ENCODE assay signal across 8 mouse cellular contexts in the genomic region with DNA sequence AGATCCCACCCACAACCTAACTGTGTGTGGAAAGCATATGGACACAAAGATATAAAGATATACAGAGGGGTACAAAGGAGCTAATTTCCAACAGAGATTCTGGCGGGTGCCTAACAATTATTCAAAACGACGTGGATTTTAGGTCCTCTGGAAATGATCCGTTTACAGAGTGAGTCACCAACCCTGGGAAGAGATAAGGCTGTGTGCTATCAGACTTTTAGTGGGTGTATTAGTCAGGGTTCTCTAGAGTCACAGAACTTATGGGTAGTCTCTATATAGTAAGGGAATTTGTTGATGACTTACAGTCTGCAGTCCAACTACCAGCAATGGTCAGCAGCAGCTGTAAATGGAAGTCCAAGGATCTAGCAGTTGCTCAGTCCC. TPM values are rescaled to one million over a fixed set of nuclear protein-coding genes. Genes with fewer than 3 reads are reported as not detected.
DNase-seq lines count a peak whose midpoint lies in the region; ATAC-seq and TF ChIP-seq lines count a peak whose summit lies in the region.
"Not testable (repeated sequence)": the region's sequence is repeated elsewhere in the genome, so short reads cannot be mapped to it uniquely, and the experiment has no call there.
"Had no signal": no experiment of that assay in that cellular context is flagged by ENCODE, and none has a peak within 500 bp of the region (broad histone marks: within the 10 kb centered on the region; RNA-seq: fewer than 3 reads in every experiment).

No protein-coding gene starts in this region.

- TF ChIP-seq POLR2A in MEL (IDR thresholded peaks at IDR 0.05; ENCODE audit: control insufficient read depth in 1 of 2, insufficient read depth in 1 of 2, low read depth in 1 of 2, low read length in 2 of 2, poor library complexity in 1 of 2); olfactory bulb, adult 2 months (IDR thresholded peaks at IDR 0.05; ENCODE audit: insufficient read depth, low read depth, low read length): not testable (repeated sequence)

- H3K27me3 ChIP-seq in MEL (ENCODE audit: control insufficient read depth in 1 of 2, insufficient read depth in 2 of 2, low read length in 2 of 2); intestine, embryonic 14.5 days (replicated peaks; ENCODE audit: control insufficient read depth, insufficient read depth, low read length); intestine, embryonic 16.5 days (replicated peaks; ENCODE audit: control insufficient read depth, insufficient read depth, low read length); stomach, embryonic 14.5 days (ENCODE audit: control insufficient read depth, insufficient read depth, low read length); stomach, embryonic 16.5 days (ENCODE audit: control insufficient read depth, insufficient read depth, low read length): not testable (repeated sequence)

- not testable (repeated sequence) for TF ChIP-seq RAD21 in MEL (IDR thresholded peaks at IDR 0.05; ENCODE audit: low read depth, low read length)

- peak overlapping the region in 1 of 2 experiments; percentile 42; a peak in 1 of 4 replicates for H3K4me3 ChIP-seq in MEL (ENCODE audit: control insufficient read depth in 1 of 2, insufficient read depth in 1 of 2, low read depth in 2 of 2, low read length in 2 of 2)
- H3K4me3 ChIP-seq in intestine, embryonic 14.5 days (ENCODE audit: low read depth, low read length); intestine, embryonic 16.5 days (ENCODE audit: low read length); layer of hippocampus, adult 2 months; olfactory bulb, adult 2 months (ENCODE audit: insufficient read depth, low read depth, low read length); stomach, embryonic 14.5 days (ENCODE audit: low read depth, low read length); stomach, embryonic 16.5 days (replicated peaks; ENCODE audit: low read length): not testable (repeated sequence)

- H3K4me2 ChIP-seq in intestine, embryonic 14.5 days (ENCODE audit: low read length); intestine, embryonic 16.5 days (ENCODE audit: low read depth, low read length); stomach, embryonic 14.5 days (replicated peaks; ENCODE audit: low read depth, low read length); stomach, embryonic 16.5 days (ENCODE audit: low read depth, low read length): not testable (repeated sequence)

- H3K36me3 ChIP-seq in MEL (ENCODE audit: control insufficient read depth in 1 of 2, insufficient read depth in 2 of 2, low read length in 2 of 2): peaks cover 0 to 14% of the 10 kb centered on the region in 2 experiments; a peak in 2 of 4 replicates
- H3K36me3 ChIP-seq in intestine, embryonic 14.5 days (ENCODE audit: control insufficient read depth, insufficient read depth, low read length); intestine, embryonic 16.5 days (ENCODE audit: control insufficient read depth, insufficient read depth, low read length); stomach, embryonic 14.5 days (ENCODE audit: control insufficient read depth, insufficient read depth, low read length); stomach, embryonic 16.5 days (ENCODE audit: control insufficient read depth, insufficient read depth, low read length): not testable (repeated sequence)

- TF ChIP-seq EP300 in MEL (IDR thresholded peaks at IDR 0.05; ENCODE audit: low read depth in 1 of 2, low read length in 2 of 2): peak; percentile 65 to 85

- H3K4me1 ChIP-seq in MEL (ENCODE audit: control insufficient read depth in 1 of 2, insufficient read depth in 2 of 2, low read length in 2 of 2): peaks cover 8 to 26% of the 10 kb centered on the region in 2 experiments
- H3K4me1 ChIP-seq in intestine, embryonic 14.5 days (replicated peaks; ENCODE audit: control insufficient read depth, insufficient read depth, low read length); intestine, embryonic 16.5 days (ENCODE audit: control insufficient read depth, insufficient read depth, low read length); stomach, embryonic 14.5 days (ENCODE audit: control insufficient read depth, insufficient read depth, low read length); stomach, embryonic 16.5 days (ENCODE audit: control insufficient read depth, insufficient read depth, low read length): not testable (repeated sequence)
- H3K4me1 ChIP-seq in olfactory bulb, adult 2 months (ENCODE audit: control insufficient read depth, insufficient read depth, low read length): peaks cover 48% of the 10 kb centered on the region

- H3K9ac ChIP-seq in MEL (ENCODE audit: control insufficient read depth, low read depth, low read length, poor library complexity, severe bottlenecking); intestine, embryonic 14.5 days (ENCODE audit: low read length); intestine, embryonic 16.5 days (ENCODE audit: low read depth, low read length); stomach, embryonic 14.5 days (replicated peaks; ENCODE audit: low read depth, low read length); stomach, embryonic 16.5 days (ENCODE audit: low read length): not testable (repeated sequence)

- DNase-seq in MEL (ENCODE audit: low read depth, low spot score): peak; percentile 62
- not testable (repeated sequence) for DNase-seq in intestine, embryonic 14.5 days (ENCODE audit: low spot score); layer of hippocampus, adult 2 months (ENCODE audit: low spot score in 2 of 2)

- 0 out of 2 replicates have a peak, but pooled peaks have one; percentile 47 for ATAC-seq in intestine, embryonic 14.5 days (replicated peaks; ENCODE audit: low FRiP score, low TSS enrichment, low read depth)
- peak; percentile 92 for ATAC-seq in intestine, embryonic 16.5 days
- peak; percentile 65; the same call in 1 of the 2 replicates for ATAC-seq in stomach, embryonic 14.5 days (ENCODE audit: insufficient number of reproducible peaks, insufficient read depth, low FRiP score, low read depth)
- peak; percentile 81; the same call in 1 of the 2 replicates for ATAC-seq in stomach, embryonic 16.5 days (ENCODE audit: insufficient read depth, low FRiP score)

- H3K9me3 ChIP-seq in MEL (replicated peaks; ENCODE audit: insufficient read depth, low read length); intestine, embryonic 14.5 days (ENCODE audit: control insufficient read depth, low read length); intestine, embryonic 16.5 days (ENCODE audit: control insufficient read depth, low read length); stomach, embryonic 14.5 days (ENCODE audit: control insufficient read depth, low read depth, low read length); stomach, embryonic 16.5 days (replicated peaks; ENCODE audit: control insufficient read depth, low read length): not testable (repeated sequence)

- not testable (repeated sequence) for TF ChIP-seq CTCF in MEL (IDR thresholded peaks at IDR 0.05 in 2 of 3, conservative IDR thresholded peaks at IDR 0.05 in 1 of 3; ENCODE audit: control insufficient read depth in 1 of 3, insufficient read depth in 1 of 3, low read depth in 2 of 3, low read length in 3 of 3, poor library complexity in 1 of 3, severe bottlenecking in 1 of 3); layer of hippocampus, adult 2 months (conservative IDR thresholded peaks at IDR 0.05); olfactory bulb, adult 2 months (IDR thresholded peaks at IDR 0.05; ENCODE audit: insufficient read depth, low read depth, low read length)

- peak overlapping the region; percentile 24 for H3K27ac ChIP-seq in MEL (ENCODE audit: control insufficient read depth, low read depth, low read length)
- not testable (repeated sequence) for H3K27ac ChIP-seq in intestine, embryonic 14.5 days (ENCODE audit: low read depth); stomach, embryonic 14.5 days (ENCODE audit: low read length)
- H3K27ac ChIP-seq in intestine, embryonic 16.5 days (ENCODE audit: low read length): peak overlapping the region; percentile 26
- peak overlapping the region; percentile 99 for H3K27ac ChIP-seq in layer of hippocampus, adult 2 months
- H3K27ac ChIP-seq in olfactory bulb, adult 2 months (ENCODE audit: insufficient read depth, low read depth, low read length): peak overlapping the region; percentile 31; the same call in 1 of the 2 replicates
- peak overlapping the region; percentile 54 for H3K27ac ChIP-seq in stomach, embryonic 16.5 days (ENCODE audit: low read length)

- 52% methylated on average over 4 of the region's 4 CpGs for WGBS in intestine, embryonic 14.5 days
- 46% methylated on average over 4 of the region's 4 CpGs for WGBS in intestine, embryonic 16.5 days
- 39% methylated on average over 4 of the region's 4 CpGs for WGBS in olfactory bulb, adult 2 months
- 49% methylated on average over 4 of the region's 4 CpGs for WGBS in stomach, embryonic 14.5 days
- WGBS in stomach, embryonic 16.5 days: 44% methylated on average over 4 of the region's 4 CpGs

- not testable (repeated sequence) for H3K79me2 ChIP-seq in MEL (ENCODE audit: control insufficient read depth, insufficient read depth, low read length, poor library complexity)

TF ChIP-seq in MEL, 35 proteins besides CTCF, POLR2A, EP300 and RAD21:
- TF ChIP-seq JUND (IDR thresholded peaks at IDR 0.05; ENCODE audit: low read depth, low read length) (peak; percentile 77), GATA1 (IDR thresholded peaks at IDR 0.05; ENCODE audit: low read depth, low read length) (peak; percentile 89), ETS1 (IDR thresholded peaks at IDR 0.05; ENCODE audit: low read depth, low read length) (peak; percentile 59), RCOR1 (IDR thresholded peaks at IDR 0.05; ENCODE audit: low read depth, low read length) (peak; percentile 43; the same call in 1 of the 2 replicates)
TF ChIP-seq in MEL: peak in this region for 4; not testable (repeated sequence) for 31.

RNA-seq across cellular contexts. Expression of a gene that starts 7.5 kb away (rescaled TPM):
- not detected in 2 replicates for total RNA-seq in MEL (2012; rRNA removed)
- polyA plus RNA-seq in MEL (2012; ENCODE audit: insufficient read depth in 1 of 2, insufficient read length in 2 of 2, low read depth in 1 of 2, low replicate concordance in 2 of 2, missing spikeins in 1 of 2): not detected
- polyA plus RNA-seq in intestine, embryonic 14.5 days (2014; fragmentation: Nextera tagmentation; extraction: Ambion mirVana): 11.8 and 12.6 TPM in 2 replicates
- 11.1 and 12.6 TPM in 2 replicates for polyA plus RNA-seq in intestine, embryonic 16.5 days (2015; fragmentation: Nextera tagmentation; extraction: Ambion mirVana)
- 100 to 1,000 TPM; 399 to 415 TPM for total RNA-seq in layer of hippocampus, adult 2 months (2021)
- not detected in 2 replicates for polyA plus RNA-seq in olfactory bulb, adult 2 months (2012; ENCODE audit: insufficient read depth, insufficient read length, low replicate concordance, missing spikeins)
- polyA plus RNA-seq in stomach, embryonic 14.5 days (2014; fragmentation: Nextera tagmentation; extraction: Ambion mirVana): 6.6 and 8.0 TPM in 2 replicates
- 10.3 and 11.9 TPM in 2 replicates for polyA plus RNA-seq in stomach, embryonic 16.5 days (2015; fragmentation: Nextera tagmentation; extraction: Ambion mirVana)
- polyA plus RNA-seq: G1E had no signal
